31 mouse cellular contexts compared by ENCODE assay signal in the genomic region with DNA sequence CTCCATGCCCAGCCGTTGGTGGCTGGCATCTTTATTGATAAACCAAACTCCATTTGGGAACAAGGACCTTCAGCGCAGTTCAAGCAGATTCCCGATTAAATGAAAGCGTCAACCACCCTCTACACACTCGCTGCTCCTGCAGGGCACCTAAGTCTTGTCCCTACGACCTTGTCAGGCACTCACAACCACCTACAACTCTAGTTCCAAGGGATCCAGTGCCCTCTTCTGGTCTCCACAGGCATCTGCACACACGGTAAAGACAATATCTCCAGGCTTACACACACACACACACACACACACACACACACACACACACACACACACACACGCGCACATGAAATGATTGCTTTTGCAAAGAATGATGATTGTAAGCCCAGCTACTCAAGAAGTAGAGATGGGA. TPM values are rescaled to one million over a fixed set of nuclear protein-coding genes. Genes with fewer than 3 reads are reported as not detected.
"Had no signal": no experiment of that assay in that cellular context is flagged by ENCODE, and none has a peak within 500 bp of the region (broad histone marks: within the 10 kb centered on the region; RNA-seq: fewer than 3 reads in every experiment).

No protein-coding gene starts in this region.

- DNase-seq: gastrocnemius, adult 2 months; gastrocnemius, postnatal 10 days; gastrocnemius, postnatal 36 days; heart, adult 2 months; heart, postnatal 14 days; heart, postnatal 36 days; kidney, adult 18-20 months; kidney, adult 8-10 months; kidney, postnatal 10 days; kidney, postnatal 25 days; kidney, postnatal 4 days; liver had no signal

- H3K4me2 ChIP-seq: heart, embryonic 11.5 days; heart, embryonic 13.5 days; heart, embryonic 15.5 days; hindbrain, embryonic 13.5 days; hindbrain, embryonic 15.5 days; limb, embryonic 12.5 days; liver, embryonic 11.5 days; liver, embryonic 15.5 days had no signal

- H3K9me3 ChIP-seq: heart, embryonic 15.5 days; hindbrain, embryonic 15.5 days; limb, embryonic 10.5 days; limb, embryonic 12.5 days; liver, embryonic 15.5 days had no signal

- H3K4me1 ChIP-seq: hindbrain, embryonic 13.5 days; hindbrain, embryonic 15.5 days; limb, embryonic 10.5 days; limb, embryonic 12.5 days; liver, embryonic 15.5 days had no signal

- H3K9ac ChIP-seq: heart, embryonic 13.5 days; heart, embryonic 15.5 days; hindbrain, embryonic 13.5 days; hindbrain, embryonic 15.5 days; limb, embryonic 12.5 days; liver, embryonic 15.5 days had no signal

- H3K27me3 ChIP-seq: heart, embryonic 13.5 days; heart, embryonic 15.5 days; hindbrain, embryonic 13.5 days; hindbrain, embryonic 15.5 days; limb, embryonic 12.5 days had no signal

- H3K4me3 ChIP-seq: gastrocnemius, adult 2 months; heart, adult 2 months; heart, embryonic 13.5 days; heart, embryonic 15.5 days; hindbrain, embryonic 13.5 days; hindbrain, embryonic 15.5 days; layer of hippocampus, adult 2 months; left cerebral cortex, adult 2 months; limb, embryonic 10.5 days; limb, embryonic 12.5 days; liver, embryonic 15.5 days had no signal

- ATAC-seq: hindbrain, postnatal 0 days; intestine, postnatal 0 days had no signal

- H3K27ac ChIP-seq: gastrocnemius, adult 2 months; heart, adult 2 months; heart, embryonic 13.5 days; heart, embryonic 15.5 days; hindbrain, embryonic 13.5 days; hindbrain, embryonic 15.5 days; hindbrain, postnatal 0 days; layer of hippocampus, adult 2 months; left cerebral cortex, adult 2 months; limb, embryonic 10.5 days; limb, embryonic 12.5 days; liver, embryonic 15.5 days had no signal

- H3K36me3 ChIP-seq: heart, embryonic 13.5 days; heart, embryonic 15.5 days; hindbrain, embryonic 13.5 days; hindbrain, embryonic 15.5 days; limb, embryonic 10.5 days; limb, embryonic 12.5 days; liver, embryonic 15.5 days had no signal

RNA-seq across cellular contexts. Expression of a gene that starts 38.2 kb away (rescaled TPM):
- total RNA-seq: hematopoietic stem cell, adult 5-6 weeks; hindbrain, postnatal 0 days; layer of hippocampus, postnatal 25 days; left cerebral cortex, adult 2 months; left cerebral cortex, postnatal 14 days had no signal
- polyA plus RNA-seq: gonadal fat pad, adult 2 months; heart, adult 2 months; heart, embryonic 11.5 days; hindbrain, embryonic 13.5 days; hindbrain, embryonic 15.5 days; hindbrain, postnatal 0 days; intestine, embryonic 14.5 days; intestine, postnatal 0 days; kidney, embryonic 14.5 days; limb, embryonic 10.5 days; liver, embryonic 11.5 days had no signal
